Mouse (Mus musculus): ENCODE data around the gene Lias. TPM values are rescaled to one million over a fixed set of nuclear protein-coding genes. Genes with fewer than 3 reads are reported as not detected.

The Lias gene
- 37.5 and 40.7 TPM in 2 replicates for polyA plus RNA-seq (2012; rRNA removed)

DNA sequence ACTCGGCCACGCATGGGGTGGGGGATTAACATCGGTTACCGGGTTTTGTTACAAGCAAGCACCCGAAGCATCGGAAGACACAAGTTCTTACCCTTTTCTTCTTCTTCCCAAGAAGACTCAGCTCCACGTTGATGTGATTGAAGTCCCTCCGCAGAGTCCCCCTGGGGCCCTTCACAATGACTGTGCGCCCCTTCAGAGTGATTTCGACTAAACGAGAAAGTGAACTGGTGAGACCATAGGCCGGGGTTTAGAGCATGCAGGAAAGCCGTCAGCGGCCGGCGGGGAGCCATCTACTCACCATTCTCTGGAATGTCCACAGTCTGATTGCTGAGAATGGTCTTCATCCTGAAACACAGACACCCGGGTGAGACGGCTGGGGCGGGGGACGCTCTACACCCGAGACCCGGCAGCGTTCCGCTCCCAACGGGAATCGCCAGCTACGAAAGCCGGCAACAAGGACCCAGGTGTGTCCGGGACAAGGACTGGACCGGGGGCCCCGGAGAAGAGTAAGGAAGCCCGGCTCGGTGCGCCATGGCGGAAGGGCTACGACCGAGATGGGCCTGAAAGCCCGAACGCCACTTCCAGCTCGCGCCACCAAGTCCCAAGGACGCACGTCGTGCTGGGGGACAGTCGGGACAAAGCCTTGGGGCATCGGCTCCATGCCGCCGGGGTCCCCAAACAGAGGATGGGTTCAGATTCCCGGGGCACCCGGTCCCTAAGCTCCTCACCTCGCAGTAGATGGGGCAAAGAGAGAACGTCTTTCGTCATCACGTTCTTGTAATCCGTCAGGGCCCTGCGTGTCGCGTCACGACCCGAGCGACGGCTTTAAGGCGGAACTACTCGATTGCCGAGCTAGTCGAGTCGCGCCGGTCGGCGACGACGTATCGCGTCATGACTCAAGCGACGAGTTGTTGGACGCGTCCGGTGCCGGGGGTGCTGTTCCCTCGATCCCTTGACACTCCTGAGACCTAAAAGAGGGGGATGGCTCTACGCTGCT lies at the start of gene Lias, which contains the start of gene Rpl9:
Gene Lias, plus strand, starts transcription at position 850 of the 997 bp plus-strand sequence.
Gene Rpl9, minus strand, starts transcription at position 797 of the 997 bp plus-strand sequence.

DNA sequence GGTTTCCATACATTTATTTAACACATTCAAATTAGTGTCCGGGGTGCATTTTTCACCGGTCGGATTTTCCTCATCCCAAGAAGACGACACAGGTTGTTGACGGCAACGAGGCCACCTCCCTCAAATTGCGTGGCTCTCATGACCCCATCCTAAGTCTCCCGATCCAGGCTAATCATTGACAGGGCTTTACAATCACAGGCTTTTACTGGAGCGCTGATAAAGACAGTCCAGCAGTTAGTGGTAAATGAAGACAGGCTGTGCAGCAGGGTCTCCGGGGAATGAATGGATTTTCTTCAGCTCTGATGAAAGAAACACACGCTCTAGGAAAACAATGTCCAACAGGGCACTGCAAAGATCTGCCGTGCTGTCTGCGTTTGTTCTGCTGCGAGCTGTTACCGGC lies 43.1 kb upstream of the Lias start, which contains the start of gene Klb:
Gene Klb, plus strand, starts transcription at position 147 of the 400 bp plus-strand sequence.

DNA sequence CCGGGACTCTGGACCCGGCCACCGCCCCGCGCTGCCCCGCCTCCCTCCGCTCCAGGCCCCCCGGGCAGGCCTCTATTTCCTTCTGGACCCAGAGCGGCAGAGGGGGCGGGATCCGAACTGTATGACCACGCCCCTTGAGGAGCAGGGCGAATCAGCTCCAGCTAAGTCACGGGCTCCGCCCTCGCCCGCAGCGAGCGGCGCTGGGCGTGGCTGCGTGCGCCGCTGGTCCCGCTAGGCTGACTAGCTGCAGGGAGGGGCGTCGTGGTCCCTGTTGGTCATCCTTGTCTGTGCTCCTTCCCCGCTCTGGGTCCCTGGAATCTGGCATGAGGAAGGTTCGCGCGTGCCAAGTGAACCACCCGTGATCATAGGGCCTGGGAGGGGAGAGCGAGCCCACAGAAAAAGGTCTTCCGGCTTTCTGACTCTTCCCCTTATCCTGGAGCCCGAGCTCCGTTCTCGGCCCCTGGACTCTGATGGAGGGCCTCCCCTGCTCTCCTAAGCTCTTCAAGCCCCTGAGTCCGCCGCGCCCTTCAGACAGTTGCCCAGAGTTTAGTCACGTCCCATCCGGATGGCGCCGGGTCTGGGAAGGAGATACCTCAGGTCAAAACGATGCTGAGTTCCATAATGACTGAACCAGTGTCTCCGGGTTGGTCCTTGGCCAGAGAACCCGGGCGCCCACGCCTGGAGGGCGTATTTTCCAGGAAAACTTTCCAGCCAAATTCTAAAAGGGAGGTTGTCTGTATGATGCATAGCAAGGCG lies 44.7 kb downstream of the Lias start, which contains the start of gene Ugdh:
Gene Ugdh, minus strand, starts transcription at position 144 of the 756 bp plus-strand sequence.

Other genes starting within 250 kb of the Lias start
- gene Wdr19, start 191.8 kb upstream of the Lias start, polyA plus RNA-seq (2012; rRNA removed) = 14.2 and 16.3 TPM in 2 replicates
- gene Rfc1, start 55.8 kb upstream of the Lias start, polyA plus RNA-seq (2012; rRNA removed) = 17.5 and 20.2 TPM in 2 replicates
- 0.16 and 0.17 TPM in 2 replicates for gene Klb, start 43.2 kb upstream of the Lias start, polyA plus RNA-seq (2012; rRNA removed)
- 804 and 809 TPM in 2 replicates for gene Rpl9, start 53 bp upstream of the Lias start, polyA plus RNA-seq (2012; rRNA removed)
- 42.1 and 45.5 TPM in 2 replicates for gene Ugdh, start 44.5 kb downstream of the Lias start, polyA plus RNA-seq (2012; rRNA removed)
- 0.52 and 0.91 TPM in 2 replicates for gene Gm43552, start 101.3 kb downstream of the Lias start, polyA plus RNA-seq (2012; rRNA removed)
- 117 and 130 TPM in 2 replicates for gene Smim14, start 145.7 kb downstream of the Lias start, polyA plus RNA-seq (2012; rRNA removed)
- 118 and 131 TPM in 2 replicates for gene Ube2k, start 145.7 kb downstream of the Lias start, polyA plus RNA-seq (2012; rRNA removed)